8 mouse cellular contexts compared by ENCODE assay signal in the genomic region with DNA sequence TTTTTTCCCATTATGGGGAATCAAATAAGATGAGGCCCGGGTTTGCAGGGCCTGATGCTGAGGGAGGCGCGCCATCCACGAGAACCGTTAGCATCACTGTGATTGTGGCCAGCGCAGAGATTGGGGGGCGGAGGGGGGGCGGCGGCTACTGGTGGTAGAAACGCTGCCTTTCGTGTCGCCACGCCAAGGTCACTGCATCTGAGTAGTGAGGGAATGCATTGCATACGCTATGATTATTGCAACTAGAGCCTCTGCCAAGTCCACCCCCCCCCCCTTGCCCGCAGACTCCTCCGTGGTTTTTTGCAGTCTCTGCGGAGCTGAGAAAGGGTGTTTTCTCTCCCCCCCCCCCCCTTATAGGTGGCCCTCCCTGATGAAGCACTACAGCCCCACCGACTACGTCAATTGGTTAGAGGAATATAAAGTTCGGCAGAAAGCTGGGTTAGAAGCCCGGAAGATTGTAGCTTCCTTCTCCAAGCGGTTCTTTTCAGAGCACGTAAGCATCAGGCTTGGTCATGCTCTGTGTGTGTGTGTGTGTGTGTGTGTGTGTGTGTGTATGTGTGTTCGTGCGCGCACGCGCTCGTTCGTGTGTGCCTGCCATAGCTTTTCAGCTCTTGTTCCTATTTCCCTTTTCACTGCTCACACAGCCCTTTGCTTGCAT. TPM values are rescaled to one million over a fixed set of nuclear protein-coding genes. Genes with fewer than 3 reads are reported as not detected.
A peak's percentile ranks its signal among the peaks of the same experiment; 100 is the strongest.
DNase-seq lines count a peak whose midpoint lies in the region; ATAC-seq and TF ChIP-seq lines count a peak whose summit lies in the region.

No protein-coding gene starts in this region.

- no peaks in the 10 kb centered on the region for H3K27me3 ChIP-seq in cerebellum, adult 2 months (ENCODE audit: control insufficient read depth, insufficient read depth, low read length)
- H3K27me3 ChIP-seq in hindbrain, embryonic 14.5 days (ENCODE audit: control insufficient read depth, insufficient read depth, low read length), result no peaks in the 10 kb centered on the region
- no peaks in the 10 kb centered on the region for H3K27me3 ChIP-seq in limb, embryonic 15.5 days
- H3K27me3 ChIP-seq in neural tube, embryonic 11.5 days (ENCODE audit: control insufficient read depth, insufficient read depth, low read length), result no peaks in the 10 kb centered on the region

- peak overlapping the region; percentile 67 for H3K4me2 ChIP-seq in hindbrain, embryonic 14.5 days (replicated peaks)
- peak overlapping the region; percentile 68 for H3K4me2 ChIP-seq in limb, embryonic 15.5 days
- H3K4me2 ChIP-seq in neural tube, embryonic 11.5 days (ENCODE audit: low read depth), result peak overlapping the region; percentile 55

- peak overlapping the region; percentile 75; the same call in 1 of the 2 replicates for H3K27ac ChIP-seq in cerebellum, adult 2 months (ENCODE audit: insufficient read depth, low read length)
- H3K27ac ChIP-seq in hindbrain, embryonic 14.5 days, result peak overlapping the region; percentile 90
- H3K27ac ChIP-seq in limb, embryonic 15.5 days, result no peak overlapping the region
- no peak overlapping the region for H3K27ac ChIP-seq in neural tube, embryonic 11.5 days (ENCODE audit: low read depth, low read length)

- DNase-seq in cerebellum, adult 2 months, result peak; percentile 58 to 64
- no peak for DNase-seq in cerebellum, postnatal 4 days (ENCODE audit: low spot score in 2 of 2)
- peak; percentile 69 for DNase-seq in CD4-positive helper T cell, adult 2 months (ENCODE audit: low read depth, low spot score)
- DNase-seq in embryo, embryonic 10.5 days (ENCODE audit: low spot score), result peak; percentile 35
- DNase-seq in hindbrain, embryonic 14.5 days (ENCODE audit: low spot score), result peak; percentile 50
- no peak for DNase-seq in neural tube, embryonic 11.5 days (ENCODE audit: low spot score)
- no peak for DNase-seq in yolk sac, embryonic 10.5 days (ENCODE audit: low spot score)

- H3K4me3 ChIP-seq in cerebellum, adult 2 months (replicated peaks; ENCODE audit: insufficient read depth, low read depth, low read length), result peak overlapping the region; percentile 88
- H3K4me3 ChIP-seq in hindbrain, embryonic 14.5 days (replicated peaks; ENCODE audit: low read length), result peak overlapping the region; percentile 90
- peak overlapping the region; percentile 100 for H3K4me3 ChIP-seq in limb, embryonic 15.5 days
- peak overlapping the region; percentile 100 for H3K4me3 ChIP-seq in neural tube, embryonic 11.5 days (ENCODE audit: low read depth, low read length)

- no peak for TF ChIP-seq POLR2A in cerebellum, adult 2 months (IDR thresholded peaks at IDR 0.05; ENCODE audit: borderline replicate concordance, insufficient read depth, low read length)

- H3K9me3 ChIP-seq in hindbrain, embryonic 14.5 days (ENCODE audit: control insufficient read depth, low read length), result no peaks in the 10 kb centered on the region
- no peaks in the 10 kb centered on the region for H3K9me3 ChIP-seq in limb, embryonic 15.5 days
- H3K9me3 ChIP-seq in neural tube, embryonic 11.5 days (ENCODE audit: control insufficient read depth, low read length), result no peaks in the 10 kb centered on the region

- H3K4me1 ChIP-seq in cerebellum, adult 2 months (ENCODE audit: control insufficient read depth, insufficient read depth, low read length), result peaks cover 3% of the 10 kb centered on the region; the same call in 1 of the 2 replicates
- H3K4me1 ChIP-seq in hindbrain, embryonic 14.5 days (replicated peaks; ENCODE audit: control insufficient read depth, insufficient read depth, low read length), result peaks cover 18% of the 10 kb centered on the region
- H3K4me1 ChIP-seq in limb, embryonic 15.5 days, result peaks cover 23% of the 10 kb centered on the region
- peaks cover 7% of the 10 kb centered on the region for H3K4me1 ChIP-seq in neural tube, embryonic 11.5 days (ENCODE audit: control insufficient read depth, insufficient read depth, low read length)

- no peak for ATAC-seq in hindbrain, embryonic 14.5 days (ENCODE audit: low FRiP score)
- no peak for ATAC-seq in limb, embryonic 15.5 days (ENCODE audit: insufficient number of reproducible peaks, low FRiP score, low TSS enrichment, low read depth)
- ATAC-seq in neural tube, embryonic 11.5 days (ENCODE audit: insufficient read depth, low FRiP score, low TSS enrichment), result no peak

- peak overlapping the region; percentile 96 for H3K9ac ChIP-seq in hindbrain, embryonic 14.5 days
- peak overlapping the region; percentile 81 for H3K9ac ChIP-seq in limb, embryonic 15.5 days
- H3K9ac ChIP-seq in neural tube, embryonic 11.5 days (ENCODE audit: low read length), result peak overlapping the region; percentile 98

- TF ChIP-seq CTCF in cerebellum, adult 2 months (IDR thresholded peaks at IDR 0.05; ENCODE audit: borderline replicate concordance, insufficient read depth, low read depth, low read length), result no peak

- peaks cover 35% of the 10 kb centered on the region for H3K36me3 ChIP-seq in hindbrain, embryonic 14.5 days (replicated peaks; ENCODE audit: control insufficient read depth, insufficient read depth)
- peaks cover 30% of the 10 kb centered on the region for H3K36me3 ChIP-seq in limb, embryonic 15.5 days
- peaks cover 5% of the 10 kb centered on the region; the same call in 1 of the 2 replicates for H3K36me3 ChIP-seq in neural tube, embryonic 11.5 days (ENCODE audit: control insufficient read depth, insufficient read depth, low read length)

- 2% methylated on average over 30 of the region's 30 CpGs for WGBS in cerebellum, adult 2 months
- 4% methylated on average over 30 of the region's 30 CpGs for WGBS in hindbrain, embryonic 14.5 days
- 12% methylated on average over 29 of the region's 30 CpGs for WGBS in limb, embryonic 15.5 days
- 11% methylated on average over 30 of the region's 30 CpGs for WGBS in neural tube, embryonic 11.5 days

RNA-seq across cellular contexts. Expression of gene Fbxo21, which starts 1.1 kb away (rescaled TPM):
- polyA plus RNA-seq in cerebellum, adult 2 months (2012; rRNA removed), result 114 and 124 TPM in 2 replicates
- polyA plus RNA-seq in hindbrain, embryonic 14.5 days (2014; fragmentation: Nextera tagmentation; extraction: Ambion mirVana), result 142 and 156 TPM in 2 replicates
- 48.5 and 49.2 TPM in 2 replicates for polyA plus RNA-seq in limb, embryonic 15.5 days (2015; fragmentation: Nextera tagmentation; extraction: Ambion mirVana)
- 102 and 107 TPM in 2 replicates for polyA plus RNA-seq in neural tube, embryonic 11.5 days (2014; fragmentation: Nextera tagmentation; extraction: Ambion mirVana)

RNA-seq across cellular contexts. Expression of gene Tesc, which starts 49.9 kb away (rescaled TPM):
- 95.4 and 102 TPM in 2 replicates for polyA plus RNA-seq in cerebellum, adult 2 months (2012; rRNA removed)
- polyA plus RNA-seq in hindbrain, embryonic 14.5 days (2014; fragmentation: Nextera tagmentation; extraction: Ambion mirVana), result 4.3 and 4.9 TPM in 2 replicates
- polyA plus RNA-seq in limb, embryonic 15.5 days (2015; fragmentation: Nextera tagmentation; extraction: Ambion mirVana), result 25.9 and 27.2 TPM in 2 replicates
- polyA plus RNA-seq in neural tube, embryonic 11.5 days (2014; fragmentation: Nextera tagmentation; extraction: Ambion mirVana), result 0.46 and 0.76 TPM in 2 replicates

Comparison
In these comparisons a context has a peak if more than half of its experiments do, and no peak if none do; other contexts are left out.
1. DNase-seq: peak in cerebellum, adult 2 months (2 of 2), CD4-positive helper T cell, adult 2 months (single experiment), embryo, embryonic 10.5 days (single experiment) and hindbrain, embryonic 14.5 days (single experiment); none in cerebellum, postnatal 4 days (0 of 2), neural tube, embryonic 11.5 days (single experiment) and yolk sac, embryonic 10.5 days (single experiment).
2. H3K27ac ChIP-seq: peak in cerebellum, adult 2 months (single experiment) and hindbrain, embryonic 14.5 days (single experiment); none in limb, embryonic 15.5 days (single experiment) and neural tube, embryonic 11.5 days (single experiment).
3. Peak in every context shown above with its lines, with median percentiles within 50 percentile points of each other: H3K4me3 ChIP-seq, H3K4me2 ChIP-seq and H3K9ac ChIP-seq.